17 mouse cellular contexts compared by ENCODE assay signal in genomic region chr4:59860431-59860830, GRCm38 (mm10). TPM values are rescaled to one million over a fixed set of nuclear protein-coding genes. Genes with fewer than 3 reads are reported as not detected.
DNase-seq lines count a peak whose midpoint lies in the region; ATAC-seq lines count a peak whose summit lies in the region.
"Had no signal": no experiment of that assay in that cellular context is flagged by ENCODE, and none has a peak within 500 bp of the region (broad histone marks: within the 10 kb centered on the region; RNA-seq: fewer than 3 reads in every experiment).

No protein-coding gene starts in this region.

- peak overlapping the region; percentile 43 for H3K27ac ChIP-seq in kidney, embryonic 16.5 days (ENCODE audit: low read length)
- 0 out of 2 replicates have a peak overlapping the region, but pooled peaks have one; percentile 12 for H3K27ac ChIP-seq in midbrain, embryonic 13.5 days
- no peak overlapping the region for H3K27ac ChIP-seq in midbrain, embryonic 14.5 days (replicated peaks; ENCODE audit: low read depth, low read length)
- H3K27ac ChIP-seq in hindbrain, embryonic 13.5 days: peak overlapping the region; percentile 13; the same call in 1 of the 2 replicates
- peak overlapping the region; percentile 72; the same call in 1 of the 2 replicates for H3K27ac ChIP-seq in stomach, embryonic 14.5 days (ENCODE audit: low read length)
- H3K27ac ChIP-seq: liver, embryonic 12.5 days had no signal

- no peak overlapping the region for H3K9ac ChIP-seq in kidney, embryonic 16.5 days (replicated peaks; ENCODE audit: low read length)
- no peak overlapping the region for H3K9ac ChIP-seq in midbrain, embryonic 13.5 days (replicated peaks)
- no peak overlapping the region for H3K9ac ChIP-seq in midbrain, embryonic 14.5 days (replicated peaks; ENCODE audit: low read length)
- no peak overlapping the region for H3K9ac ChIP-seq in hindbrain, embryonic 13.5 days
- no peak overlapping the region for H3K9ac ChIP-seq in stomach, embryonic 14.5 days (replicated peaks; ENCODE audit: low read depth, low read length)
- H3K9ac ChIP-seq: embryonic facial prominence, embryonic 12.5 days; heart, embryonic 12.5 days; liver, embryonic 12.5 days had no signal

- H3K4me2 ChIP-seq in kidney, embryonic 16.5 days (replicated peaks; ENCODE audit: low read depth, low read length): no peak overlapping the region
- no peak overlapping the region for H3K4me2 ChIP-seq in midbrain, embryonic 13.5 days (replicated peaks)
- no peak overlapping the region for H3K4me2 ChIP-seq in midbrain, embryonic 14.5 days (ENCODE audit: low read length)
- no peak overlapping the region for H3K4me2 ChIP-seq in hindbrain, embryonic 13.5 days
- no peak overlapping the region for H3K4me2 ChIP-seq in stomach, embryonic 14.5 days (replicated peaks; ENCODE audit: low read depth, low read length)
- H3K4me2 ChIP-seq: embryonic facial prominence, embryonic 12.5 days; heart, embryonic 12.5 days; liver, embryonic 12.5 days had no signal

- no peaks in the 10 kb centered on the region; the same call in 1 of the 2 replicates for H3K36me3 ChIP-seq in kidney, embryonic 16.5 days (ENCODE audit: insufficient read depth, low read length)
- H3K36me3 ChIP-seq in midbrain, embryonic 13.5 days: peaks cover 7% of the 10 kb centered on the region; the same call in 1 of the 2 replicates
- no peaks in the 10 kb centered on the region for H3K36me3 ChIP-seq in midbrain, embryonic 14.5 days (ENCODE audit: control insufficient read depth, insufficient read depth, low read length)
- H3K36me3 ChIP-seq in hindbrain, embryonic 13.5 days: peaks cover 9% of the 10 kb centered on the region
- peaks cover 3% of the 10 kb centered on the region; the same call in 1 of the 2 replicates for H3K36me3 ChIP-seq in stomach, embryonic 14.5 days (ENCODE audit: control insufficient read depth, insufficient read depth, low read length)
- H3K36me3 ChIP-seq: embryonic facial prominence, embryonic 12.5 days had no signal

- peaks cover 7% of the 10 kb centered on the region; the same call in 1 of the 2 replicates for H3K4me1 ChIP-seq in kidney, embryonic 16.5 days (ENCODE audit: insufficient read depth, low read length)
- H3K4me1 ChIP-seq in midbrain, embryonic 13.5 days (replicated peaks): peaks cover 6% of the 10 kb centered on the region; the same call in 1 of the 2 replicates
- H3K4me1 ChIP-seq in midbrain, embryonic 14.5 days (ENCODE audit: control insufficient read depth, insufficient read depth, low read length): no peaks in the 10 kb centered on the region
- peaks cover 18% of the 10 kb centered on the region for H3K4me1 ChIP-seq in hindbrain, embryonic 13.5 days (replicated peaks)
- no peaks in the 10 kb centered on the region for H3K4me1 ChIP-seq in stomach, embryonic 14.5 days (ENCODE audit: control insufficient read depth, insufficient read depth, low read length)
- H3K4me1 ChIP-seq: embryonic facial prominence, embryonic 12.5 days had no signal

- WGBS in kidney, embryonic 16.5 days: 65% methylated on average over 2 of the region's 2 CpGs
- 72% methylated on average over 2 of the region's 2 CpGs for WGBS in midbrain, embryonic 13.5 days
- 85% methylated on average over 2 of the region's 2 CpGs for WGBS in midbrain, embryonic 14.5 days
- 65% methylated on average over 2 of the region's 2 CpGs for WGBS in hindbrain, embryonic 13.5 days
- WGBS in stomach, embryonic 14.5 days: 60% methylated on average over 2 of the region's 2 CpGs

- no peaks in the 10 kb centered on the region for H3K9me3 ChIP-seq in kidney, embryonic 16.5 days (ENCODE audit: low read length)
- H3K9me3 ChIP-seq in midbrain, embryonic 13.5 days: no peaks in the 10 kb centered on the region
- H3K9me3 ChIP-seq in midbrain, embryonic 14.5 days (ENCODE audit: control insufficient read depth, low read length): no peaks in the 10 kb centered on the region
- no peaks in the 10 kb centered on the region for H3K9me3 ChIP-seq in hindbrain, embryonic 13.5 days
- no peaks in the 10 kb centered on the region for H3K9me3 ChIP-seq in stomach, embryonic 14.5 days (ENCODE audit: control insufficient read depth, low read depth, low read length)
- H3K9me3 ChIP-seq: embryonic facial prominence, embryonic 12.5 days; heart, embryonic 12.5 days; liver, embryonic 12.5 days had no signal

- no peak overlapping the region for H3K4me3 ChIP-seq in kidney, embryonic 16.5 days (ENCODE audit: low read length)
- H3K4me3 ChIP-seq in midbrain, embryonic 13.5 days (replicated peaks): no peak overlapping the region
- no peak overlapping the region for H3K4me3 ChIP-seq in midbrain, embryonic 14.5 days (replicated peaks; ENCODE audit: low read depth, low read length)
- no peak overlapping the region for H3K4me3 ChIP-seq in hindbrain, embryonic 13.5 days
- no peak overlapping the region for H3K4me3 ChIP-seq in stomach, embryonic 14.5 days (ENCODE audit: low read depth, low read length)
- H3K4me3 ChIP-seq: embryonic facial prominence, embryonic 12.5 days; gastrocnemius, adult 2 months; heart, embryonic 12.5 days; liver, embryonic 12.5 days; myocyte had no signal

- no peaks in the 10 kb centered on the region for H3K27me3 ChIP-seq in kidney, embryonic 16.5 days (ENCODE audit: insufficient read depth, low read length)
- H3K27me3 ChIP-seq in midbrain, embryonic 13.5 days: no peaks in the 10 kb centered on the region
- no peaks in the 10 kb centered on the region for H3K27me3 ChIP-seq in midbrain, embryonic 14.5 days (ENCODE audit: control insufficient read depth, insufficient read depth, low read length)
- H3K27me3 ChIP-seq in hindbrain, embryonic 13.5 days: no peaks in the 10 kb centered on the region
- H3K27me3 ChIP-seq in stomach, embryonic 14.5 days (ENCODE audit: control insufficient read depth, insufficient read depth, low read length): no peaks in the 10 kb centered on the region
- H3K27me3 ChIP-seq: embryonic facial prominence, embryonic 12.5 days; heart, embryonic 12.5 days; liver, embryonic 12.5 days had no signal

- DNase-seq in kidney, adult 9 months: no peak
- DNase-seq in midbrain, embryonic 14.5 days: no peak
- no peak for DNase-seq in thymus, postnatal 14 days
- DNase-seq in embryo, embryonic 11 days: no peak
- DNase-seq: gastrocnemius, adult 2 months; thymus, postnatal 36 days had no signal

- ATAC-seq in kidney, embryonic 16.5 days (ENCODE audit: low FRiP score, low TSS enrichment): peak; percentile 35; the same call in 1 of the 2 replicates
- no peak for ATAC-seq in midbrain, embryonic 13.5 days
- no peak for ATAC-seq in midbrain, embryonic 14.5 days (ENCODE audit: low FRiP score, low TSS enrichment)
- peak; percentile 40; the same call in 1 of the 2 replicates for ATAC-seq in hindbrain, embryonic 13.5 days (ENCODE audit: low FRiP score)
- no peak for ATAC-seq in stomach, embryonic 14.5 days (ENCODE audit: insufficient number of reproducible peaks, insufficient read depth, low FRiP score, low read depth)
- ATAC-seq: forebrain, embryonic 16.5 days; liver, embryonic 12.5 days had no signal

RNA-seq across cellular contexts. Expression of gene Slc46a2, which starts 54.4 kb away (rescaled TPM):
- 0.06 TPM in 1 of 2 replicates, not detected in the other for polyA plus RNA-seq in kidney, embryonic 16.5 days (2015; fragmentation: Nextera tagmentation; extraction: Ambion mirVana)
- polyA plus RNA-seq in midbrain, embryonic 13.5 days (2015; fragmentation: Nextera tagmentation; extraction: Ambion mirVana): 0.09 TPM in 1 of 2 replicates, not detected in the other
- polyA plus RNA-seq in midbrain, embryonic 14.5 days (2014; fragmentation: Nextera tagmentation; extraction: Ambion mirVana): not detected in 2 replicates
- 0.08 TPM in 1 of 2 replicates, not detected in the other for polyA plus RNA-seq in hindbrain, embryonic 13.5 days (2015; fragmentation: Nextera tagmentation; extraction: Ambion mirVana)
- polyA plus RNA-seq in stomach, embryonic 14.5 days (2014; fragmentation: Nextera tagmentation; extraction: Ambion mirVana): 0.11 and 0.12 TPM in 2 replicates
- polyA plus RNA-seq: forebrain, embryonic 16.5 days; heart, embryonic 12.5 days; large intestine, adult 2 months; limb, embryonic 11.5 days; liver, embryonic 12.5 days; myocyte had no signal

RNA-seq across cellular contexts. Expression of gene Snx30, which starts 54.8 kb away (rescaled TPM):
- 6.6 and 7.3 TPM in 2 replicates for polyA plus RNA-seq in kidney, embryonic 16.5 days (2015; fragmentation: Nextera tagmentation; extraction: Ambion mirVana)
- 13.7 and 14.3 TPM in 2 replicates for polyA plus RNA-seq in midbrain, embryonic 13.5 days (2015; fragmentation: Nextera tagmentation; extraction: Ambion mirVana)
- polyA plus RNA-seq in midbrain, embryonic 14.5 days (2014; fragmentation: Nextera tagmentation; extraction: Ambion mirVana): 22.7 and 23.4 TPM in 2 replicates
- polyA plus RNA-seq in hindbrain, embryonic 13.5 days (2015; fragmentation: Nextera tagmentation; extraction: Ambion mirVana): 14.2 and 14.8 TPM in 2 replicates
- 8.9 and 10.8 TPM in 2 replicates for polyA plus RNA-seq in stomach, embryonic 14.5 days (2014; fragmentation: Nextera tagmentation; extraction: Ambion mirVana)

RNA-seq across cellular contexts. Expression of gene Inip, which starts 59.0 kb away (rescaled TPM):
- 57.1 and 60.3 TPM in 2 replicates for polyA plus RNA-seq in kidney, embryonic 16.5 days (2015; fragmentation: Nextera tagmentation; extraction: Ambion mirVana)
- 80.1 and 82.0 TPM in 2 replicates for polyA plus RNA-seq in midbrain, embryonic 13.5 days (2015; fragmentation: Nextera tagmentation; extraction: Ambion mirVana)
- polyA plus RNA-seq in midbrain, embryonic 14.5 days (2014; fragmentation: Nextera tagmentation; extraction: Ambion mirVana): 55.7 and 64.6 TPM in 2 replicates
- polyA plus RNA-seq in hindbrain, embryonic 13.5 days (2015; fragmentation: Nextera tagmentation; extraction: Ambion mirVana): 69.3 and 70.9 TPM in 2 replicates
- polyA plus RNA-seq in stomach, embryonic 14.5 days (2014; fragmentation: Nextera tagmentation; extraction: Ambion mirVana): 55.4 and 57.6 TPM in 2 replicates

Comparison
In these comparisons a context has a peak if more than half of its experiments do, and no peak if none do; other contexts are left out.
1. ATAC-seq: peak in kidney, embryonic 16.5 days (single experiment) and hindbrain, embryonic 13.5 days (single experiment); none in midbrain, embryonic 13.5 days (single experiment), midbrain, embryonic 14.5 days (single experiment) and stomach, embryonic 14.5 days (single experiment).